Mouse (Mus musculus): ENCODE data around the gene Elp4. TPM values are rescaled to one million over a fixed set of nuclear protein-coding genes. Genes with fewer than 3 reads are reported as not detected.

Elp4 gene
- polyA plus RNA-seq, 1 experiment from 2014 or later: 28.2 TPM

GRCm38 (mm10) chr2:105674875-105675729, 229.3 kb downstream of the Elp4 start:
- no peaks in the 10 kb centered on the region for H3K9me3 ChIP-seq (ENCODE audit: control insufficient read depth, low read length)
- H3K36me3 ChIP-seq (ENCODE audit: control insufficient read depth, insufficient read depth, low read length): no peaks in the 10 kb centered on the region
- H3K4me1 ChIP-seq (replicated peaks; ENCODE audit: control insufficient read depth, insufficient read depth, low read length): peaks cover 10% of the 10 kb centered on the region; the same call in 1 of the 2 replicates
- ATAC-seq (replicated peaks; ENCODE audit: low FRiP score) (peak; percentile 68), DNase-seq (ENCODE audit: low spot score) (peak; percentile 67)
- H3K4me3 ChIP-seq (ENCODE audit: low read depth, low read length): peak overlapping the region; percentile 38
- H3K9ac ChIP-seq (ENCODE audit: low read depth, low read length): no peak overlapping the region
- H3K4me2 ChIP-seq: peak overlapping the region; percentile 67
- peaks cover 100% of the 10 kb centered on the region for H3K27me3 ChIP-seq (replicated peaks; ENCODE audit: control insufficient read depth, insufficient read depth, low read length)
- H3K27ac ChIP-seq (ENCODE audit: low read depth, low read length): no peak overlapping the region
- under 1% methylated on average over 49 of the region's 49 CpGs for WGBS

- H3K4me3 ChIP-seq (ENCODE audit: low read depth, low read length): peak overlapping the region; percentile 38
- peak overlapping the region; percentile 67 for H3K4me2 ChIP-seq
- H3K27me3 ChIP-seq (replicated peaks; ENCODE audit: control insufficient read depth, insufficient read depth, low read length): peaks cover 100% of the 10 kb centered on the region
- no peaks in the 10 kb centered on the region for H3K36me3 ChIP-seq (ENCODE audit: control insufficient read depth, insufficient read depth, low read length)
- ATAC-seq (replicated peaks; ENCODE audit: low FRiP score): no peak
- H3K9me3 ChIP-seq (ENCODE audit: control insufficient read depth, low read length): no peaks in the 10 kb centered on the region
- peak; percentile 42 for DNase-seq (ENCODE audit: low spot score)
- 2% methylated on average over 36 of the region's 36 CpGs for WGBS
- no peak overlapping the region for H3K27ac ChIP-seq (ENCODE audit: low read depth, low read length)
- peaks cover 10% of the 10 kb centered on the region; the same call in 1 of the 2 replicates for H3K4me1 ChIP-seq (replicated peaks; ENCODE audit: control insufficient read depth, insufficient read depth, low read length)
- no peak overlapping the region for H3K9ac ChIP-seq (ENCODE audit: low read depth, low read length)
Measured at GRCm38 (mm10) chr2:105674061-105674874, 230.1 kb downstream of the Elp4 start.

- 0 out of 2 replicates have a peak overlapping the region, but pooled peaks have one; percentile 2 for H3K4me3 ChIP-seq (ENCODE audit: low read depth, low read length)
- H3K9me3 ChIP-seq (ENCODE audit: control insufficient read depth, low read length): no peaks in the 10 kb centered on the region
- H3K27me3 ChIP-seq (replicated peaks; ENCODE audit: control insufficient read depth, insufficient read depth, low read length): peaks cover 100% of the 10 kb centered on the region
- peak overlapping the region; percentile 29 for H3K4me2 ChIP-seq
- peaks cover 14% of the 10 kb centered on the region for H3K4me1 ChIP-seq (replicated peaks; ENCODE audit: control insufficient read depth, insufficient read depth, low read length)
- H3K27ac ChIP-seq (ENCODE audit: low read depth, low read length): no peak overlapping the region
- 2% methylated on average over 10 of the region's 10 CpGs for WGBS
- H3K9ac ChIP-seq (ENCODE audit: low read depth, low read length): no peak overlapping the region
- no peak for ATAC-seq (replicated peaks; ENCODE audit: low FRiP score)
- H3K36me3 ChIP-seq (ENCODE audit: control insufficient read depth, insufficient read depth, low read length): no peaks in the 10 kb centered on the region
- no peak for DNase-seq (ENCODE audit: low spot score)
Measured at GRCm38 (mm10) chr2:105673631-105674060, 230.7 kb downstream of the Elp4 start.

- H3K4me2 ChIP-seq: no peak overlapping the region
- under 1% methylated on average over 6 of the region's 6 CpGs for WGBS
- H3K27ac ChIP-seq (ENCODE audit: low read depth, low read length): no peak overlapping the region
- no peaks in the 10 kb centered on the region for H3K9me3 ChIP-seq (ENCODE audit: control insufficient read depth, low read length)
- no peak overlapping the region for H3K9ac ChIP-seq (ENCODE audit: low read depth, low read length)
- H3K27me3 ChIP-seq (replicated peaks; ENCODE audit: control insufficient read depth, insufficient read depth, low read length): peaks cover 100% of the 10 kb centered on the region
- H3K4me1 ChIP-seq (replicated peaks; ENCODE audit: control insufficient read depth, insufficient read depth, low read length): peaks cover 15% of the 10 kb centered on the region
- no peaks in the 10 kb centered on the region for H3K36me3 ChIP-seq (ENCODE audit: control insufficient read depth, insufficient read depth, low read length)
- ATAC-seq (replicated peaks; ENCODE audit: low FRiP score): no peak
- no peak overlapping the region for H3K4me3 ChIP-seq (ENCODE audit: low read depth, low read length)
- DNase-seq (ENCODE audit: low spot score): no peak
Measured at GRCm38 (mm10) chr2:105673054-105673453, 231.3 kb downstream of the Elp4 start.

- Histone ChIP-seq H3K27ac (ENCODE audit: low read depth, low read length) (no peak overlapping the region), H3K4me3 (ENCODE audit: low read depth, low read length) (no peak overlapping the region), H3K4me1 (replicated peaks; ENCODE audit: control insufficient read depth, insufficient read depth, low read length) (peaks cover 15% of the 10 kb centered on the region), H3K27me3 (replicated peaks; ENCODE audit: control insufficient read depth, insufficient read depth, low read length) (peaks cover 100% of the 10 kb centered on the region), H3K9me3 (ENCODE audit: control insufficient read depth, low read length) (no peaks in the 10 kb centered on the region), H3K36me3 (ENCODE audit: control insufficient read depth, insufficient read depth, low read length) (no peaks in the 10 kb centered on the region), H3K4me2 (peak overlapping the region; percentile 14; the same call in 1 of the 2 replicates), H3K9ac (ENCODE audit: low read depth, low read length) (no peak overlapping the region)
- 2% methylated on average over 16 of the region's 16 CpGs for WGBS
- no peak for DNase-seq (ENCODE audit: low spot score)
- no peak for ATAC-seq (replicated peaks; ENCODE audit: low FRiP score)
Measured at GRCm38 (mm10) chr2:105672596-105672960, 231.8 kb downstream of the Elp4 start.

- Histone ChIP-seq H3K4me3 (ENCODE audit: low read depth, low read length) (no peak overlapping the region), H3K27me3 (replicated peaks; ENCODE audit: control insufficient read depth, insufficient read depth, low read length) (peaks cover 100% of the 10 kb centered on the region), H3K36me3 (ENCODE audit: control insufficient read depth, insufficient read depth, low read length) (no peaks in the 10 kb centered on the region), H3K9me3 (ENCODE audit: control insufficient read depth, low read length) (no peaks in the 10 kb centered on the region), H3K9ac (ENCODE audit: low read depth, low read length) (no peak overlapping the region), H3K27ac (ENCODE audit: low read depth, low read length) (no peak overlapping the region), H3K4me2 (peak overlapping the region; percentile 14; the same call in 1 of the 2 replicates), H3K4me1 (replicated peaks; ENCODE audit: control insufficient read depth, insufficient read depth, low read length) (peaks cover 15% of the 10 kb centered on the region)
- 2% methylated on average over 25 of the region's 25 CpGs for WGBS
- DNase-seq (ENCODE audit: low spot score) (no peak), ATAC-seq (replicated peaks; ENCODE audit: low FRiP score) (no peak)
Measured at GRCm38 (mm10) chr2:105671798-105672595, 232.4 kb downstream of the Elp4 start.

GRCm38 (mm10) chr2:105671116-105671797, 233.1 kb downstream of the Elp4 start:
- Histone ChIP-seq H3K9ac (ENCODE audit: low read depth, low read length) (no peak overlapping the region), H3K9me3 (ENCODE audit: control insufficient read depth, low read length) (no peaks in the 10 kb centered on the region), H3K27me3 (replicated peaks; ENCODE audit: control insufficient read depth, insufficient read depth, low read length) (peaks cover 100% of the 10 kb centered on the region), H3K4me2 (no peak overlapping the region), H3K27ac (ENCODE audit: low read depth, low read length) (no peak overlapping the region), H3K36me3 (ENCODE audit: control insufficient read depth, insufficient read depth, low read length) (no peaks in the 10 kb centered on the region), H3K4me3 (ENCODE audit: low read depth, low read length) (no peak overlapping the region), H3K4me1 (replicated peaks; ENCODE audit: control insufficient read depth, insufficient read depth, low read length) (peaks cover 13% of the 10 kb centered on the region)
- DNase-seq (ENCODE audit: low spot score) (no peak), ATAC-seq (replicated peaks; ENCODE audit: low FRiP score) (no peak)
- 3% methylated on average over 9 of the region's 9 CpGs for WGBS

- peaks cover 10% of the 10 kb centered on the region for H3K4me1 ChIP-seq (replicated peaks; ENCODE audit: control insufficient read depth, insufficient read depth, low read length)
- ATAC-seq (replicated peaks; ENCODE audit: low FRiP score) (no peak), DNase-seq (ENCODE audit: low spot score) (no peak)
- WGBS: 3% methylated on average over 6 of the region's 6 CpGs
- no peaks in the 10 kb centered on the region for H3K36me3 ChIP-seq (ENCODE audit: control insufficient read depth, insufficient read depth, low read length)
- H3K9ac ChIP-seq (ENCODE audit: low read depth, low read length): no peak overlapping the region
- H3K4me3 ChIP-seq (ENCODE audit: low read depth, low read length): no peak overlapping the region
- no peak overlapping the region for H3K27ac ChIP-seq (ENCODE audit: low read depth, low read length)
- H3K27me3 ChIP-seq (replicated peaks; ENCODE audit: control insufficient read depth, insufficient read depth, low read length): peaks cover 100% of the 10 kb centered on the region
- H3K4me2 ChIP-seq: no peak overlapping the region
- no peaks in the 10 kb centered on the region for H3K9me3 ChIP-seq (ENCODE audit: control insufficient read depth, low read length)
Measured at GRCm38 (mm10) chr2:105670731-105671095, 233.7 kb downstream of the Elp4 start.
